Mouse (Mus musculus) brain, embryonic 14.5 days (tissue): Measurements from ENCODE around the gene Syf2.

ENCODE experiments used
- CTCF ChIP-seq: fragments of 200-500 bp; IDR thresholded peaks from 2 replicates; pipeline ENCODE4 v1.5.1; 2012; ENCODE audit warnings: inconsistent platforms, mild to moderate bottlenecking, moderate library complexity, borderline replicate concordance; ENCODE audit not compliant: insufficient read depth, insufficient read length; ENCODE audit errors: extremely low read depth
- POLR2A ChIP-seq: fragments of 200-500 bp; IDR thresholded peaks from 2 replicates; pipeline ENCODE4 v1.6.1; 2012; ENCODE audit warnings: mild to moderate bottlenecking, inconsistent platforms, borderline replicate concordance; ENCODE audit not compliant: poor library complexity, insufficient read depth, insufficient read length, severe bottlenecking; ENCODE audit errors: extremely low read depth

- TF ChIP-seq CTCF (no peak), POLR2A (no peak)
Observed at GRCm38 (mm10) chr4:134954461-134954860, 23.8 kb downstream of the Syf2 start.
